Mouse (Mus musculus) neural tube, embryonic 13.5 days (tissue): ENCODE data around the gene Gm20388. TPM values are rescaled to one million over a fixed set of nuclear protein-coding genes. Genes with fewer than 3 reads are reported as not detected.

Experiments used
- ATAC-seq: fragments of 200-750 bp; cut with Nextera tagmentation; 2 replicates; pipeline ENCODE4 v1.8.0; 2017; ENCODE audit warnings: low read depth, mild to moderate bottlenecking, moderate TSS enrichment, moderate library complexity
- H3K27ac ChIP-seq: fragments of 300-500 bp; sonication (generic); replicated peaks from 2 replicates; pipeline ENCODE4 v1.5.1; 2015; ENCODE audit warnings: moderate library complexity, mild to moderate bottlenecking, inconsistent platforms
- H3K27me3 ChIP-seq: fragments of 300-500 bp; sonication (generic); 2 replicates; pipeline ENCODE4 v1.6.1; 2015; ENCODE audit warnings: mild to moderate bottlenecking, inconsistent platforms
- H3K36me3 ChIP-seq: fragments of 300-500 bp; sonication (generic); 2 replicates; pipeline ENCODE4 v1.6.1; 2015; ENCODE audit warnings: mild to moderate bottlenecking, inconsistent platforms
- H3K4me1 ChIP-seq: fragments of 300-500 bp; sonication (generic); replicated peaks from 2 replicates; pipeline ENCODE4 v1.6.1; 2015; ENCODE audit warnings: inconsistent platforms
- H3K4me2 ChIP-seq: fragments of 300-500 bp; sonication (generic); 2 replicates; pipeline ENCODE4 v1.6.1; 2015; ENCODE audit warnings: inconsistent platforms, mild to moderate bottlenecking, moderate library complexity
- H3K4me3 ChIP-seq: fragments of 300-500 bp; sonication (generic); 2 replicates; pipeline ENCODE4 v1.5.1; 2015; ENCODE audit warnings: mild to moderate bottlenecking, inconsistent platforms
- H3K9ac ChIP-seq: fragments of 300-500 bp; sonication (generic); 2 replicates; pipeline ENCODE4 v1.6.1; 2015; ENCODE audit warnings: moderate library complexity, mild to moderate bottlenecking, inconsistent platforms
- H3K9me3 ChIP-seq: fragments of 300-500 bp; sonication (generic); 2 replicates; pipeline ENCODE4 v1.6.1; 2016; ENCODE audit warnings: inconsistent platforms
- WGBS: fragments of 180-500 bp; shearing (Covaris S2); methylation state at CpG from one replicate; pipeline ENCODE4 v1.1.7; 2015; 5-methylcytosine and 5-hydroxymethylcytosine counted together
- polyA plus RNA-seq: library from polyadenylated mRNA; unstranded; fragments of >200 nt; fragmentation: Nextera tagmentation; extraction: Ambion mirVana; gene quantifications from 2 replicates; pipeline ENCODE4 v1.2.1, GENCODE M21; 2015

Gm20388 gene
- polyA plus RNA-seq, 1 experiment from 2014 or later: 0.27 TPM

GRCm38 (mm10) chr8:122118536-122118935 lies 2207.9 kb downstream of the Gm20388 start:
- H3K9me3 ChIP-seq: no peaks in the 10 kb centered on the region
- H3K36me3 ChIP-seq: no peaks in the 10 kb centered on the region
- H3K4me1 ChIP-seq: no peaks in the 10 kb centered on the region
- H3K27me3 ChIP-seq: no peaks in the 10 kb centered on the region
- WGBS: 76% methylated on average over 15 of the region's 15 CpGs
- no peak overlapping the region for H3K27ac ChIP-seq
- no peak overlapping the region for H3K9ac ChIP-seq
- H3K4me3 ChIP-seq: no peak overlapping the region
- no peak overlapping the region for H3K4me2 ChIP-seq
- no peak for ATAC-seq

- H3K27me3 ChIP-seq: no peaks in the 10 kb centered on the region
- H3K9me3 ChIP-seq: peaks cover 6% of the 10 kb centered on the region; the same call in 1 of the 2 replicates
- no peak overlapping the region for H3K9ac ChIP-seq
- no peaks in the 10 kb centered on the region for H3K4me1 ChIP-seq
- H3K4me2 ChIP-seq: no peak overlapping the region
- 89% methylated on average over 3 of the region's 3 CpGs for WGBS
- H3K4me3 ChIP-seq: no peak overlapping the region
- H3K36me3 ChIP-seq: no peaks in the 10 kb centered on the region
- no peak overlapping the region for H3K27ac ChIP-seq
- ATAC-seq: no peak
These were observed 2213.7 kb downstream of the Gm20388 start for GRCm38 (mm10) chr8:122124326-122124725.

- H3K9me3 ChIP-seq: peaks cover 6% of the 10 kb centered on the region; the same call in 1 of the 2 replicates
- H3K4me3 ChIP-seq: no peak overlapping the region
- H3K36me3 ChIP-seq: no peaks in the 10 kb centered on the region
- WGBS: 75% methylated on average over 8 of the region's 8 CpGs
- H3K9ac ChIP-seq: no peak overlapping the region
- H3K4me1 ChIP-seq: no peaks in the 10 kb centered on the region
- no peak overlapping the region for H3K27ac ChIP-seq
- no peak overlapping the region for H3K4me2 ChIP-seq
- ATAC-seq: no peak
- no peaks in the 10 kb centered on the region for H3K27me3 ChIP-seq
These were observed 2216.0 kb downstream of the Gm20388 start for GRCm38 (mm10) chr8:122126659-122127058.

GRCm38 (mm10) chr8:122134121-122134529 lies 2223.5 kb downstream of the Gm20388 start:
- Histone ChIP-seq H3K27me3 (no peaks in the 10 kb centered on the region), H3K36me3 (no peaks in the 10 kb centered on the region), H3K4me2 (no peak overlapping the region), H3K4me3 (no peak overlapping the region), H3K9ac (no peak overlapping the region), H3K27ac (no peak overlapping the region), H3K4me1 (no peaks in the 10 kb centered on the region), H3K9me3 (no peaks in the 10 kb centered on the region)
- WGBS: 84% methylated on average over 3 of the region's 3 CpGs
- ATAC-seq: no peak

GRCm38 (mm10) chr8:122135494-122135893 lies 2224.9 kb downstream of the Gm20388 start:
- ATAC-seq: no peak
- WGBS: 74% methylated on average over 5 of the region's 5 CpGs

GRCm38 (mm10) chr8:122139784-122140183 lies 2229.1 kb downstream of the Gm20388 start:
- Histone ChIP-seq H3K9me3 (no peaks in the 10 kb centered on the region), H3K4me1 (no peaks in the 10 kb centered on the region), H3K4me3 (no peak overlapping the region), H3K9ac (no peak overlapping the region), H3K27ac (no peak overlapping the region), H3K36me3 (no peaks in the 10 kb centered on the region), H3K4me2 (no peak overlapping the region), H3K27me3 (no peaks in the 10 kb centered on the region)
- 36% methylated on average over 5 of the region's 5 CpGs for WGBS
- ATAC-seq: no peak

More at GRCm38 (mm10) chr8:122135494-122135893, 2224.9 kb downstream of the Gm20388 start:
- Histone ChIP-seq H3K9me3 (no peaks in the 10 kb centered on the region), H3K36me3 (no peaks in the 10 kb centered on the region), H3K4me1 (no peaks in the 10 kb centered on the region), H3K4me2 (no peak overlapping the region), H3K27me3 (no peaks in the 10 kb centered on the region), H3K27ac (no peak overlapping the region), H3K9ac (no peak overlapping the region), H3K4me3 (no peak overlapping the region)

- H3K9me3 ChIP-seq: no peaks in the 10 kb centered on the region
- H3K27ac ChIP-seq: no peak overlapping the region
- no peak overlapping the region for H3K4me2 ChIP-seq
- no peaks in the 10 kb centered on the region for H3K36me3 ChIP-seq
- no peaks in the 10 kb centered on the region for H3K27me3 ChIP-seq
- 92% methylated on average over 4 of the region's 4 CpGs for WGBS
- H3K4me3 ChIP-seq: no peak overlapping the region
- H3K9ac ChIP-seq: no peak overlapping the region
- no peak for ATAC-seq
- no peaks in the 10 kb centered on the region for H3K4me1 ChIP-seq
These were observed 2229.8 kb downstream of the Gm20388 start for GRCm38 (mm10) chr8:122140411-122140810.

GRCm38 (mm10) chr8:122142428-122142827 lies 2231.8 kb downstream of the Gm20388 start:
- H3K4me1 ChIP-seq: no peaks in the 10 kb centered on the region
- WGBS: 92% methylated on average over 4 of the region's 4 CpGs
- no peak for ATAC-seq
- no peak overlapping the region for H3K9ac ChIP-seq
- no peak overlapping the region for H3K4me2 ChIP-seq
- no peak overlapping the region for H3K4me3 ChIP-seq
- H3K27me3 ChIP-seq: no peaks in the 10 kb centered on the region
- no peak overlapping the region for H3K27ac ChIP-seq
- H3K36me3 ChIP-seq: no peaks in the 10 kb centered on the region
- no peaks in the 10 kb centered on the region for H3K9me3 ChIP-seq

- no peak overlapping the region for H3K4me3 ChIP-seq
- H3K36me3 ChIP-seq: no peaks in the 10 kb centered on the region
- WGBS: 100% methylated on average over 1 of the region's 1 CpGs
- H3K27ac ChIP-seq: no peak overlapping the region
- H3K4me2 ChIP-seq: no peak overlapping the region
- no peak for ATAC-seq
- no peaks in the 10 kb centered on the region for H3K27me3 ChIP-seq
- no peaks in the 10 kb centered on the region for H3K4me1 ChIP-seq
- H3K9ac ChIP-seq: no peak overlapping the region
- H3K9me3 ChIP-seq: no peaks in the 10 kb centered on the region
These were observed 2232.6 kb downstream of the Gm20388 start for GRCm38 (mm10) chr8:122143231-122143630.

GRCm38 (mm10) chr8:122144729-122145311 lies 2234.2 kb downstream of the Gm20388 start:
- WGBS: 75% methylated on average over 11 of the region's 11 CpGs
- H3K9ac ChIP-seq: no peak overlapping the region

GRCm38 (mm10) chr8:122149045-122149444 lies 2238.4 kb downstream of the Gm20388 start:
- Histone ChIP-seq H3K4me3 (no peak overlapping the region), H3K9ac (no peak overlapping the region), H3K4me1 (no peaks in the 10 kb centered on the region), H3K36me3 (no peaks in the 10 kb centered on the region), H3K9me3 (no peaks in the 10 kb centered on the region), H3K27me3 (no peaks in the 10 kb centered on the region), H3K4me2 (no peak overlapping the region), H3K27ac (no peak overlapping the region)
- no peak for ATAC-seq
- WGBS: 90% methylated on average over 4 of the region's 4 CpGs

More at GRCm38 (mm10) chr8:122144729-122145311, 2234.2 kb downstream of the Gm20388 start:
- Histone ChIP-seq H3K4me3 (no peak overlapping the region), H3K36me3 (no peaks in the 10 kb centered on the region), H3K27ac (no peak overlapping the region), H3K9me3 (no peaks in the 10 kb centered on the region), H3K27me3 (no peaks in the 10 kb centered on the region), H3K4me2 (no peak overlapping the region), H3K4me1 (no peaks in the 10 kb centered on the region)
- no peak for ATAC-seq

- Histone ChIP-seq H3K36me3 (no peaks in the 10 kb centered on the region), H3K9me3 (no peaks in the 10 kb centered on the region), H3K27ac (no peak overlapping the region), H3K27me3 (no peaks in the 10 kb centered on the region), H3K4me1 (no peaks in the 10 kb centered on the region), H3K4me3 (no peak overlapping the region), H3K9ac (no peak overlapping the region), H3K4me2 (no peak overlapping the region)
- ATAC-seq: no peak
- 85% methylated on average over 8 of the region's 8 CpGs for WGBS
These were observed 2239.0 kb downstream of the Gm20388 start for GRCm38 (mm10) chr8:122149606-122150005.

GRCm38 (mm10) chr8:122151541-122151940 lies 2240.9 kb downstream of the Gm20388 start:
- H3K27ac ChIP-seq: no peak overlapping the region
- 84% methylated on average over 3 of the region's 3 CpGs for WGBS
- no peak for ATAC-seq
- H3K36me3 ChIP-seq: no peaks in the 10 kb centered on the region
- H3K4me3 ChIP-seq: no peak overlapping the region
- no peak overlapping the region for H3K4me2 ChIP-seq
- H3K9ac ChIP-seq: no peak overlapping the region
- peaks cover 9% of the 10 kb centered on the region for H3K4me1 ChIP-seq
- no peaks in the 10 kb centered on the region for H3K9me3 ChIP-seq
- H3K27me3 ChIP-seq: no peaks in the 10 kb centered on the region
